Mouse (Mus musculus) left cerebral cortex, adult 8-10 months (tissue): ENCODE measurements around the gene Dolpp1. TPM values are rescaled to one million over a fixed set of nuclear protein-coding genes. Genes with fewer than 3 reads are reported as not detected.
"Not testable (repeated sequence)": the region's sequence is repeated elsewhere in the genome, so short reads cannot be mapped to it uniquely, and the experiment has no call there.

Experiments
- DNase-seq, 2 experiments: peaks; one replicate each; pipeline ENCODE4 v3.0.0; 2022; ENCODE audit warnings: low spot score in 2 of 2
- total RNA-seq, 4 experiments: library from RNA; stranded (reverse); gene quantifications; 2 replicates each; pipeline ENCODE4 v1.2.4; 2022

The Dolpp1 gene
- total RNA-seq, 4 experiments from 2014 or later: 22.2 to 30.1 (median 27.3) TPM

DNA sequence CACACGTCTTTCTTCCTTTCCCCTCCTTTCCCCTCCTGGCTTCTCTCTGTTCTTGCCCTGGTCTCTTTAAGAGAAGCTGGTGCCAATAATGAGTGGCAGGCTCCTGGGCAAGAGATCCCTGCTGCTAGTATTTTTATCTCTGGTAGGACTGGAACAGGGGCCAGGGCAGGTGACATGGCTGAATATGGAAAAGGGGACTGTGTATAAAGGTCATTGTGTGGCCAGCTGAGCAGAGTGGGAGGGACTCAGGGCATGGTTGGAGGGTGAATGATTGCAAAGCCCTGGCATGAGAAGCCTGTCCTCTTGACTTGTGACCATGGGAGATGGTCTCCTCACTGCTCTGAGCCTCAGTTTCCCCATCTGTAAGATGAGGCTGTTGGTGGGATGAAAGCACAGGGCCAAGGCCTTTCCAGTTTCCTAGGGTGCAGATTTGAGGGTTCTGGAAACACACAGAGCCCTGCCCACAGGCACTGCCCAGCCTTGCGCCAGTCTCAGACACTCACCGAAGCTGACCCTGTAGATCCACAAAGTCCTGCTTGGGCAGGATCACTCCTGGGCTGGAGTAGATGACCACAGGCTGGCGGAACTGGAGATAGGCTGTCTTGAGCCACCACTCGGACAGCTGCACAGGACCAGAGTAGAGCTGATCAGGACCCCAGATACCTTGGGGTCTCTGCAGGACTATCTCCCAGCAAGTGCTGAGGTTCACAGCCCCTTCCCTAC, 17.6 kb downstream of the Dolpp1 start:
- DNase-seq: no peak

DNA sequence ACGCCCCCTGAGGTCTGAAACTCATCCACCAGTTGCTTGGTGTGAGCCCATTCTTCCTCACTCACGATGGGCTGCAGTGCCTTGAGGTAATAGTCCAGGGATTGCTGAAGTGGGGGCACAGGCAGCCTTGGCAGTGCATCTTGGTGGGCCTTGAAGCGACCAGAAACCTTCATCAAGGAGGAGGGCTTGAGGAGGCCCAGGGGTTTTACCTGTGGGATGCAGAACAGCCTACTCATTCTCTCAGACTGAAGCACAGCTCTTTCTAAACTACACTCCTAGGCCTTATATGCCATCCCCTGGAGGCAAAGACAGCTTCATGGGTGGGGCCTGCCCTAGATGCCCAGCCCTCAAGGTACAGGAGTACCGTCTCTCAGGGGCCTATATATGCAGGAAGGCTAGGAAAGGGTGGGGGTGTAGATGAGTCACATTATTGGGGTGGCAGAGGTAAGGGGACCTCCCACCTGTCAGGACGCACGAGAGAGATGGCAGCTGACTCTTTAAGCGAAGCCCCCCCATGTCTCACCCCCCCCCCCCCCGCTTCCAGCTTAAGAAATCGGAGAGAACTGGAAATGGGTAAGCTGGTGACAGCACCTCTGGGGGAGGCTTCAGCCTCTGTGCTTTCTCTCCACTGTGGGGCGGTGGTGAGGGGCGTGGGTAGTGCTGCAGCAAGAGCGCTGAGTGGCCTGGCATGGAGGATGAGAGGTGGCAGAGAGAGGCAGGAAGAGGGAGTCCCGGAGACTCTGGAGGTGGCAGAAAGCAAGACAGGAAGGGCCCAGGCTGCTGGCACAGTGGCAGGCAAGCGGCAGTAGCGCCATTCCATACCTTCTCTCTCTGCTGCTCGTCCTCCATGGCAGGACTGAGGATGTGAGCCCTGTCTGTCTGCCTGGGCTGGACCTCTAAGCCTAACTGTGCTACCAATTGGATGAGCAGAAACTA, 21.3 kb downstream of the Dolpp1 start:
- peak; percentile 61 to 82 for DNase-seq

DNA sequence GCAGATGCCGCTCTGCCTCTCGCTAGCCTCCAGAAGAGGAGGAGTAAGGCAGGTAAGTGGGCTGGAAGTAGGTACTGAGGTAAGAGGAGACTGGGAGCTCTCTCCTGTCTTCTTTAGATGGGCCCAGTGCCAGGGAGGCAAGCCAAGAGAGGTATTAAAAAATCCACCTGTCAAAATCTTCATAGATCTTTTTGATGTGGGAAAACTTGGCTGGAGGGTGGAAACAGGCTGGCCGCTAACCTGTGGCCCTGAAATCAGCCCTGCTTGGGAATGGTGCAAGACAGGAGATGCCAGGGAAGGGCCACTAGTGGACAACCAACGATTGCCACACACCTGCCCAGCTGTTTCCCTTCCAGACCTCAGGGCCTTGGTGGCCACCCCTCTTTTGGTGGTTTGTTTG, 22.0 kb downstream of the Dolpp1 start:
- peak in 1 of 2 experiments; percentile 36 for DNase-seq

DNA sequence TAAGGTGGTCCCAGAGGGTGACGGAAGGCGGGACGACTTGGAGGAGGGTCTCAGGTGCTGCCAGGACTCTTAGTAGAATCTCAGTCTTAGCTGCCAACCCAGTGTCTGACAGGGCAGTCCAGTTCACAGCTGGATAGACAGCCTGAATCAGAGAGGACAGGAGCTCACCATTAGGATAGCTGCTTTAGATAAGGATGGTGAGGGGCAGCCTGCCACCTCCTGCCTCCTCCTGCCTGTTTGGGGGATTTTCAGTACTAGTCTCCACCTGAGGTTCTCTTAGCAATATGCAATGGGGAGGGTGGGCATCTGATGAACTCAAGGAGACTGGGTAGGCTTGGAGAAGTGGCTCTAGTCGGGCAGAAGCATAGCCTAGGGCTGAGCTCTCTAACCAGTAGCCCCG, 22.6 kb downstream of the Dolpp1 start:
- DNase-seq: peak in 1 of 2 experiments; percentile 14

DNA sequence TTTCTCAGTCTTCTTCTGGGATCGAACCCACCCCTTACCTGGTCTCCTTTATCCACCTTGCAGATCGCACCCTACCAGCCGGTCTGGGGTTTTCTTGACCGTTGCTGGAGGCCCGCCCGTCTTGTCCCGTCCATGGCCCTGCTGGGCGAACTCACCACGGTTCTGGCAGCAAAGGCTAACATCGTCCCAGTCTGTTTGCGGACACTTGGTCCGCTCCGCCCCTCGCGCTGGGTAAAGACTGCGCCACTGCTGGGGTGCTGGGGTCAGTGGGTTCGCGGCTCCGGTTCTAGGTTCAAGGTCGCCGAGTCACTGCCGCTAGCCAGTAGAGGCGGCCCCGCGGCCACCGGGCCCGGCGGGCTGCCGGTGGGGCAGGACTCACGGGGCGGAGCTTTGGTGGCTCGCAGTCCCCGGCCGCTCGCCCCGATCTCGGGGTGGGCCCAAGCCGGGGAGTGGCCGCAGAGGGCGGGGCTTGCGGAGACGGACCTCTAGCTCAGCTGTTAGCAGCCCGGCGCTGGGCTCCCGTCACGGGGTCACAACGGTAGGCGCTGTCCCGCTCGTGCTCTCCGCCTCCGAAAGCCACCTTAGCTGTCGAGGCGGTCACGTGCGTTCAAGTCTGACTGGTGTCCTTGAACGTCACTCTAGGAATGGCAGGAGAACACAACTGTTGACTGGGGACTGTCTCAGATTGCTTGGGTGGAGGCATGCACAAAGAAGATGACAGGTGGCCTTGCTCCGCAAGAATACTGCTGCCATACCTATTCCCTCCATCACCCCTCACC, 23.3 kb downstream of the Dolpp1 start, which contains the start of gene Crat:
Gene Crat, minus strand, starts transcription at position 657 of the 779 bp plus-strand sequence.
- peak; percentile 85 to 96 for DNase-seq

DNA sequence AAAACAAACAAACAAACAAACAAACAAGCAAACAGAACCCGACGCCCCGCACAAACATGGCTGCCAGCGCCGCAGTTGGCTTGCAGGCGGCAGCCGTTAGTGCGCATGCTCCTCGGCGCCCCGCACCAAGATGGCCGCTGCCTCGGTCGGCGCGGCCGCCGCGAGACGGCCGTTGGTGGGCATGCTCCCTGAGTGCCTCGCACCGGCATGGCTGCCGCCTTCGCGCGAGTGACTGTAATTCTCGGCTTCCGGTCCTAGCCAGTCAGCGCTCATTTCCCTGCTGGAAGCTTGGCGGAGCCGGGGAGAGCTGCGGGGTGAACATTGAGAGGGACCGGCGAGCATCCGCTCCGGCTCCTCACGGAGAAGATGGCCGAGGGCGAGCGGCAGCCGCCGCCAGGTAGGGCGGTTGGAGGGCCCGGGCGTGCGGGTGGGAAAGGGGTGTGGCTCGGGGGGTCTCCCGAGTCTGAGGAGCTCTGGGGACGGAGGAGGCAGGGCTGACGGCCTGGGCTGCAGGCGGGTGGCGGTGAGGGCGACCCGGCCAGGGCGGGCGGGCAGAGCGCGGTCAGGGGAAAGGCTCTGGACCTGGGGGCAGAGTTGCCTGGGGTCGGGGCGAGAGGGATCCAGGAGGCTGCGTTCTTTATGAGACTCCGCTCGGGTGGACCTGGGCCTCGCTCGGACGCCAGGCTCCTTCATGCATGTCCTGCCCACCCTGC, 24.0 kb downstream of the Dolpp1 start, which contains the start of gene Ptpa:
Gene Ptpa, plus strand, starts transcription at position 104 of the 713 bp plus-strand sequence.
- peak in 1 of 2 experiments; percentile 90 for DNase-seq

DNA sequence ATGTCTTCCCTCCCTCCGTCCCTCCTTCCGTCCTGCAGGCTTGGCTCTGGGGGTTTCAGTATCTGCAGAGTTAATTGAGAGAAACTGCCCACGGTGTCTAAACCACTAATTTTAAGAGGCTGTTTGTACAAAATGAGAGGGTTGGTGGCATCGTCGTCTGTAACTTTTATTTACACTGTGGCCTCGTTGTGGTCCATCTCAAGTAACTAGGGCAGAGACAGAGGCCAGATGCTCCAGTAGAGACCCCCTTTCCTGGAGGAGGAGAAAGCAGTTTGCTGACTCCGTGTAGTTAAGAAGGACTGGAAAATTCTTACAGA, 24.6 kb downstream of the Dolpp1 start:
- no peak for DNase-seq

DNA sequence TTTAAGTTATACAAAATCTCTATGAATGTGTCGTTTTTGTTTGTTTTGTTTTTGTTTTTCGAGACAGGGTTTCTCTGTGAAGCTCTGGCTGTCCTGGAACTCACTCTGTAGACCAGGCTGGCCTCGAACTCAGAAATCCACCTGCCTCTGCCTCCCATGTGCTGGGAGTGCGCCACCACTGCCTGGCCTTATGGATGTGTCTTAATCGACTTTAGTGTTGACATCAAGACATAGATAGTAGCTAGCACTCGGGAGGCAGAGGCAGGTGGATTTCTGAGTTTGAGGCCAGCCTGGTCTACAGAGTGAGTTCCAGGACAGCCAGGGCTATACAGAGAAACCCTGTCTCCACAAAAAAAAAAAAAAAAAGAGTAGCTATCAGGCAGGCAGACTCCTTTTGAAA, 25.1 kb downstream of the Dolpp1 start:
- DNase-seq: not testable (repeated sequence)

DNA sequence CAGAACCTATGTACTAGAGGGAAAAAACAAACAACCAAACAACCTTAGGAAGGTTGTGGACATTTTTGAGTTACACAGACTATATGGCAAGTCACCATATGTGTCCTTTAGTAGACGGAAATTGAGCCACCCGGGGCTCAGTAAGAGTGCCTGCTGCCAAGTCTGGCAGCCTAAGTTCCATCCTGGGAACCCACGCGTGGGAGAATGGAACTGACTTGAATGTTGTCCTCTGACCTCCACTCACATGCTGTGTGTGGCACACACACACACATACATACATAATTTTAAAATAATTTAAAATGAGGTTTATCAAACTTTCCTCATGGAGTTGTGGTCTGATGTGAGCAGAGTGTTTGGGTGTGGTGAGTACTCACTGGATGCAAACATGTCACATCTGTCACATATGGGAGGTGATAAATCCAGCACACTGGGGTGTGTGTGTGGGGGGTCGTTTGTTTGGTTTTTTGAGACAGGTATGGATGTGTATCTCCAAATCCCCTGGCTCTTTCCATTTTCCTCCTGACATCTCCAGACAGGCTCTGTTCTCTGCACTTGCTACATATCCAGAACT, 25.6 kb downstream of the Dolpp1 start:
- DNase-seq: no peak

DNA sequence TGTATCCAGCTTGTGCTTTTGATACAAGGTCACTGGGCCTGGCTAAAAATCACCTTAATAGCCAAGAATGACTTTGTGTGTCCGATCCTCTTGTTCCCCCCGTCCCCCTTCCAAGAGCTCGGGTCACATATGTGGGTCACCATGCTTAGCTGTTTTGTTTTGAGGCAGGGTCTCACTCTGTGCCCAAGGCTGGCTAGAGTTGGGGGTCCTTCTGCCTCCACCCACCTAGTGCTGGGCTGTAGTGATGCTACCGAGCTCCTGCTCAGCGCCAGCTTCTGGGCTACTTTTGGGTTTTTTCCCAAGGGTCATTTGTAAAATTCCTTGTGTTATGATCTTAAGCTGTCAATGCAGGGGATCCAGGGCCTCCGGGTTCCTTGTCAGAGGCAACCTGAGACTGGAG, 26.2 kb downstream of the Dolpp1 start:
- no peak for DNase-seq

DNA sequence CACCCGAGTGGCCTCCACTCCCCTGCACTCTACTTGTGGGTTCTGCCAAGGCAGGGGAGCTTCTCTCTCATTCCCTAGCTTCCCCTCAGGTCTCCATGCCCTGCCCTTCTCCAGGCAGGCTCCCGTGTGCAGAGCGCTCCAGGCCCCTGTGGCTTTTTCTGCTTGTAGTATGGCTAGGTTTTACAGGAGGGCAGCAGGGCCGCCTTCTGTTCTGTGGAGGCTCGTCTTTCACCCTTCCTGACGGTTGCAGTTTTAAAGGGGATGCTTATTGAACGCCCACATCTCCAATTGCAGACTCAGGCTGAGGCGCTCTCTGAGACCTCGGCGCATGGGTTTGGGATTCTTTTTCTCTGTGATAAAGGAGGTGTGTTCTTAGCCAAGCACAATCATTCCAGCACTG, 27.1 kb downstream of the Dolpp1 start:
- no peak for DNase-seq

DNA sequence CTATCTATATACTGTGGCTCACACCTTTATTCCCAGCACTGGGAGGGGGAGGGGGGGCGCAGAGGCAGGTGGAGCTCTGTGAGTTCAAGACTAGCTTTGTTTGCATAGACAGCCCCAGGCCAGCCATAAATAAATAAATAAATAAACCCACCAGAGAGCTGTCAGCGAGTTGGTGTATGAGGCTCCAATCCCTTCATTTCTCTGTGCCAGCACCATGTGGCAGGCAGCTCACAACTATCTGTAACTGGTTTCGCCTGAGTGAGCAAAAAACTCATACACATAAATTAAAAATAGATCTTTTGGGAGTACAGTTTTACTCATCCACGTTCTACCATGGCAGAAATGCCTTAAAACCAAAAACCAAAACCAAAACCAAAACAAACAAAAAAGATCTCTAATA, 29.4 kb downstream of the Dolpp1 start:
- DNase-seq: no peak

DNA sequence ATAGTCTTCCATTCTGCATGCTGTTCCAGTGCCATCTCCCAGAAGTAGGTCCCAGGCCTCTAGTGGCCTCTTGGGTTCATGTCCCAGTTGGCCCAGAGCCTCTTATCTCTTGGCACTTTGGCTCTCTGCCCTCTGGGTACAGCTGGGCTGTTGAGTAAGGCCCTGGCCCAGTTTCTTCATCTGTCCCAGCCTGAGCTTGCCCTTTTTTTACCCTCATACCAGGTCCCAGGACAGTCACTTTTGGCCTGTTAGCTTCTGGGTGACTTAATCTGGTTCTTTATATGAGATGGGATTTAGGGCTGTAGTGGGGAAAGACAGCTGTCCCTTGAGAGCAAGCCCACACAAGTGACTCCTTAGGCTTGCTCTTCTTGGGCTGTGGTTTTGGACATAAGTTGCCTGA, 37.1 kb downstream of the Dolpp1 start:
- no peak for DNase-seq

DNA sequence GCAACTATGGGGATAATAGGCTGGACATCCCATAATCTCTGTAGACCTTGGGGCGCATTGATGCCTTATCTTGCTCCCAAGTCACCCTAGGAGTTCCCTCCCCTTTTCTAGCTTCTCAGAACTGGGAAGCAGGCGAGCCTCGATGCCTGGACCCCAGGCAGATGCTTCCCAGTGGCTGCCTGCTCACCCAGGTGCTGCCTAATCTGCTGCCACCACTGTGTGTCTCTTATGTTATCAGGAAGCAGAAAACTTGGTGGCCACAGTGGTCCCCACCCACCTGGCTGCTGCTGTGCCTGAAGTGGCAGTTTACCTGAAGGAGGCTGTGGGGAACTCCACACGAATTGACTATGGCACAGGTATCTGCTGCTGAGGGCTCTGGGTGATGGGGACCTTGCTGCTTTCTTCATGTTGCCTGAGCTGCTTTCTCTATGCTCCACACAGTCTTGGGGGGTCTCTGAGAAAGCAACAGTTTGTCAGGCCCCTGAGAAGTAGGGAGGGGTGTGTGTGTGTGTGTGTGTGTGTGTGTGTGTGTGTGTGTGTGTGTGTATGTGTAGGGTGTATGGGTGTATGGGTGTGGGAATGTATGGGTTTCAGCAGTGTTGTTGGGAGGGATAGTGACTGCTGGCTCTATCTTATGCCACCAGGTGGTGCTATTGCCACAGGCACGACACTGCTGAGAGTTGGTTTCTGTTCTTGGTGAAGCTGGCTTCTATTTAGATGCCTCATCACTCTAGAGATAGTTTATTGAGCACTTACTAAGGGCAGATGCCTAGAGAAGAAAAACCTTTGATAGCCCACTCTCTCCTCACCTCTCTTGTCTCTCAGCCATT, 43.5 kb downstream of the Dolpp1 start:
- DNase-seq: no peak

DNA sequence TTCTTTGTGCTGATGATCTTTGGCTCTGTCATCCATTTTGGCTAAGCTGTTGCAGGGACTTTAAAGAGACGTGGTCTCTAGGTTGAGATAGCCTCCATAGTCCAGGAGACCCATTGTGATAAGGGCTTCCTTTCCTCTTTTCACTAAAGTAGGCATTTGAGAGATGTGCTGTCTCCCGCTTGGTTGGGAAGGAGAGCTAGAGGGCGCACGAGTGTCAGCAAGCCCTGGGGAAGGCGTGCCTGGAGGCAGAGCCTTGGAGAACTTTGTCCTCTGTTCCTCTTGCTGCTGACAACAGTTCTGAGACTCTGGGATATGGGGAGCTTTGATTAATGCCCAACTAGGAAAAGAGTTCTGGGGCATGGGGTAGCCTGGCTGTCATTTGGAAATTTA, 44.1 kb downstream of the Dolpp1 start:
- DNase-seq: no peak

DNA sequence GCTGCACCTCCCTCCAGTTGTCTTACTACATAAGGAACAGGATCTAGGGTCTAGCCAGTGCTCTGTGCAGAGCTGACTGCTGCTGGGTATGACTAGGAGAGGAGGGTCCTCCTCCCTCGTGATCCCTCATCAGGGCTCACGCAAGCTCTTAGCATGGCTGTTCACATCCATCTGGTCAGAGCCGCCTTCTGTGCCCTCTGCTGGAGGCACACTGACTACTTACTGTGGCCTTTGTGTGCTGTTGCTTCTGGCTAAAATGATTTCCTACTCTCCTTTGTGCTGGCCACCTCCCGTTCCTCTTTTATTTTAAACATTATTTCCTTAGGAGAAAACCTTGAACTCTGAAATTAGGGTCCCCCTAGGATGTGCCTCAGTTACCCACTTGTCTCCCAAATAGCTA, 44.8 kb downstream of the Dolpp1 start:
- no peak for DNase-seq

DNA sequence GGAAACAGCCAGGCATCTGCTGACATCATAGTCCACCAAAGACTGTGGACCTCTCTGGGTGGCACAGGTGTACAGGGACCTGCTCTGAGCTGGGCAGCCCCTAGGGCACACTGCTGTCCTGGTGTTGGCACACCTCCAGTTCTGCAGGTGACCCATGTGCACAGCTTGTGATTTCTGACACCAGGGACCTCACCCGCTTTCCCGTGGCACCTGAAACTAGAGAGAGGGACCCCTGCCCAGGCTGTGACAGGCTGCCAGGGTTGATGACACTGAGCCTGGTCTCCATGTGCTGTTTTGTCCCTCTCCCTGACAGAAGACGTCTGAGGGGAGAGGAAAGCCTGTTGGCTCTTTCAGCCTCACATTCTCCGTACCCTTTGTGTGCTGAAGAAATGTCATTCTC, 45.7 kb downstream of the Dolpp1 start:
- DNase-seq: no peak

DNA sequence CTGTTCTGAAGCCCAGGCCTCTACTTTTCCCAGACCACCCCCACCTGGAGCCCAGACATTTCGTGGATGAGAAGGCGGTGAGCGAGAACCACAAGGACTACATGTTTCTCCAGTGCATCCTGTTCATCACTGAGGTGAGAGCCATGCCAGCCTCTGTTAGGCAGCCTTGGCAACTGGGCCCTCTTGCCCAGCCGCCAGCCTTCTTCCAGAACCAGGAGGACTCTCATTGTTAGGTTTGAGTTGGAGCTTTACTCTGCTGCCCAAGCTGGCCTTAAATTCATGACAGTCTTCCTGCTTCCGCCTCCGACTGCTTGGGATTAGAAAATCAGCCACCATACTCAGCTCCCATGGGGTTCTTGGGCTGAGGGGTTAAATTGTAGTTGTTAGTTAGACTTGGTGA, 47.6 kb downstream of the Dolpp1 start:
- DNase-seq: no peak

DNA sequence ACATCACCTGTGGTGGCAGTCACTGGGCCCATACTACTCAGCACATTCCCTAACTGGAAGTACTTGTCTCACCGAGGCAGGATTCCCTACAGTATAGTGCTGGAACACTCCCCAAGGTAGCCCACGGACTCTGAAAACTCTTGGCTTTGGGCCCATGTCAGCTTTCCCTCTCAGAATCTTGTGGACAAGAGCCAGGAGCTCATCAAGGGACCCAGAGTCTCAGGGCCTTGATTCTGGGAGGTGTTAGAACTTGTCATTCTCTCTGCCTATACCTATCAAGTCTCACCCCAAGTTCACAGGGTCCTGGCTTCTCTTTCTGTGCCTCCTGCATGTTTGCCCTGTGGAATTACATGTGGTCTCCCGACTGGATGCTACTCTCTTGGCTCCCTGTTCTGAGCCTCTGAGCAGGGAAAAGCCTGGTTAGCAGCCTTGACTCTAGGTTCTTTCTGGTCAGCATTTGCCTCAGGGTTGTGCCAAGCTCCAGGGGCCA, 48.2 kb downstream of the Dolpp1 start:
- no peak for DNase-seq
